ENCODE assay signal across 17 mouse cellular contexts in genomic region chr14:122509058-122509457, GRCm38 (mm10). TPM values are rescaled to one million over a fixed set of nuclear protein-coding genes. Genes with fewer than 3 reads are reported as not detected.
DNase-seq lines count a peak whose midpoint lies in the region; ATAC-seq and TF ChIP-seq lines count a peak whose summit lies in the region.
"Had no signal": no experiment of that assay in that cellular context is flagged by ENCODE, and none has a peak within 500 bp of the region (broad histone marks: within the 10 kb centered on the region; RNA-seq: fewer than 3 reads in every experiment).

No protein-coding gene starts in this region.

- H3K36me3 ChIP-seq in intestine, postnatal 0 days (ENCODE audit: control insufficient read depth, insufficient read depth) = no peaks in the 10 kb centered on the region
- H3K36me3 ChIP-seq in intestine, embryonic 15.5 days = no peaks in the 10 kb centered on the region
- H3K36me3 ChIP-seq in midbrain, postnatal 0 days (ENCODE audit: insufficient read depth, low read length) = no peaks in the 10 kb centered on the region
- H3K36me3 ChIP-seq in midbrain, embryonic 16.5 days (ENCODE audit: control insufficient read depth, insufficient read depth, low read length) = no peaks in the 10 kb centered on the region
- H3K36me3 ChIP-seq: liver, embryonic 15.5 days had no signal

- no peak overlapping the region for H3K4me3 ChIP-seq in intestine, postnatal 0 days (ENCODE audit: low read depth, low read length)
- H3K4me3 ChIP-seq in intestine, embryonic 15.5 days (replicated peaks) = no peak overlapping the region
- no peak overlapping the region for H3K4me3 ChIP-seq in midbrain, postnatal 0 days (ENCODE audit: low read depth, low read length)
- no peak overlapping the region for H3K4me3 ChIP-seq in midbrain, embryonic 16.5 days (ENCODE audit: low read depth, low read length)
- H3K4me3 ChIP-seq: liver, embryonic 15.5 days had no signal

- H3K4me1 ChIP-seq in intestine, postnatal 0 days (replicated peaks; ENCODE audit: control insufficient read depth, insufficient read depth, low read length) = no peaks in the 10 kb centered on the region
- no peaks in the 10 kb centered on the region for H3K4me1 ChIP-seq in intestine, embryonic 15.5 days (replicated peaks)
- no peaks in the 10 kb centered on the region for H3K4me1 ChIP-seq in midbrain, postnatal 0 days (ENCODE audit: insufficient read depth, low read length)
- H3K4me1 ChIP-seq in midbrain, embryonic 16.5 days (ENCODE audit: control insufficient read depth, insufficient read depth, low read length) = no peaks in the 10 kb centered on the region
- H3K4me1 ChIP-seq: liver, embryonic 15.5 days had no signal

- 18% methylated on average over 2 of the region's 2 CpGs for WGBS in intestine, postnatal 0 days
- 16% methylated on average over 2 of the region's 2 CpGs for WGBS in intestine, embryonic 15.5 days
- 18% methylated on average over 2 of the region's 2 CpGs for WGBS in midbrain, postnatal 0 days
- 24% methylated on average over 2 of the region's 2 CpGs for WGBS in midbrain, embryonic 16.5 days

- H3K27ac ChIP-seq in intestine, postnatal 0 days (ENCODE audit: low read depth, low read length) = no peak overlapping the region
- no peak overlapping the region for H3K27ac ChIP-seq in intestine, embryonic 15.5 days
- H3K27ac ChIP-seq in midbrain, postnatal 0 days (ENCODE audit: low read depth, low read length) = no peak overlapping the region
- no peak overlapping the region for H3K27ac ChIP-seq in midbrain, embryonic 16.5 days (ENCODE audit: low read length)
- H3K27ac ChIP-seq: liver, embryonic 15.5 days had no signal

- peak; percentile 36 for DNase-seq in embryo, embryonic 10.5 days (ENCODE audit: low spot score)
- DNase-seq in embryo, embryonic 9.5 days (ENCODE audit: extremely low spot score) = no peak
- peak; percentile 51 for DNase-seq in midbrain, postnatal 0 days (ENCODE audit: low spot score)
- DNase-seq in layer of hippocampus, adult 11-12 months (ENCODE audit: low spot score) = no peak
- DNase-seq: adrenal gland, postnatal 36 days; B cell, adult 2 months; cerebellum, adult 18-20 months; spleen, adult 18-20 months had no signal

- no peak overlapping the region for H3K4me2 ChIP-seq in intestine, postnatal 0 days (replicated peaks; ENCODE audit: low read depth)
- no peak overlapping the region for H3K4me2 ChIP-seq in intestine, embryonic 15.5 days (replicated peaks)
- no peak overlapping the region for H3K4me2 ChIP-seq in midbrain, postnatal 0 days (ENCODE audit: low read depth, low read length, poor library complexity, severe bottlenecking)
- H3K4me2 ChIP-seq in midbrain, embryonic 16.5 days (ENCODE audit: low read length) = no peak overlapping the region
- H3K4me2 ChIP-seq: liver, embryonic 15.5 days had no signal

- H3K9ac ChIP-seq in intestine, postnatal 0 days (ENCODE audit: low read depth, low read length) = no peak overlapping the region
- no peak overlapping the region for H3K9ac ChIP-seq in intestine, embryonic 15.5 days
- no peak overlapping the region for H3K9ac ChIP-seq in midbrain, postnatal 0 days (replicated peaks; ENCODE audit: low read length, poor library complexity, severe bottlenecking)
- H3K9ac ChIP-seq in midbrain, embryonic 16.5 days (ENCODE audit: low read depth, low read length) = no peak overlapping the region
- H3K9ac ChIP-seq: liver, embryonic 15.5 days had no signal

- H3K9me3 ChIP-seq in intestine, postnatal 0 days (ENCODE audit: control insufficient read depth) = no peaks in the 10 kb centered on the region
- H3K9me3 ChIP-seq in intestine, embryonic 15.5 days = no peaks in the 10 kb centered on the region
- no peaks in the 10 kb centered on the region for H3K9me3 ChIP-seq in midbrain, postnatal 0 days (ENCODE audit: low read length)
- H3K9me3 ChIP-seq in midbrain, embryonic 16.5 days (replicated peaks; ENCODE audit: control insufficient read depth, low read length, poor library complexity, severe bottlenecking) = no peaks in the 10 kb centered on the region
- H3K9me3 ChIP-seq: liver, embryonic 15.5 days had no signal

- peak; percentile 59 for TF ChIP-seq CTCF in intestine, postnatal 0 days (IDR thresholded peaks at IDR 0.05; ENCODE audit: low read depth)
- peak; percentile 79 for TF ChIP-seq CTCF in midbrain, postnatal 0 days (IDR thresholded peaks at IDR 0.05)

- ATAC-seq in intestine, postnatal 0 days = no peak
- ATAC-seq in intestine, embryonic 15.5 days = no peak
- ATAC-seq in midbrain, postnatal 0 days (ENCODE audit: low FRiP score) = no peak
- ATAC-seq in midbrain, embryonic 16.5 days = no peak
- no peak for ATAC-seq in megakaryocyte, adult 5-6 weeks (ENCODE audit: poor library complexity, severe bottlenecking)
- ATAC-seq: forebrain, embryonic 16.5 days had no signal

- no peaks in the 10 kb centered on the region for H3K27me3 ChIP-seq in intestine, postnatal 0 days (replicated peaks; ENCODE audit: control insufficient read depth, insufficient read depth, low read length)
- H3K27me3 ChIP-seq in intestine, embryonic 15.5 days (replicated peaks) = no peaks in the 10 kb centered on the region
- H3K27me3 ChIP-seq in midbrain, postnatal 0 days (ENCODE audit: insufficient read depth, low read length) = no peaks in the 10 kb centered on the region
- H3K27me3 ChIP-seq in midbrain, embryonic 16.5 days (ENCODE audit: control insufficient read depth, insufficient read depth, low read depth, low read length) = no peaks in the 10 kb centered on the region
- H3K27me3 ChIP-seq: liver, embryonic 15.5 days had no signal

RNA-seq across cellular contexts. Expression of gene Gm10837, which starts 18.7 kb away (rescaled TPM):
- polyA plus RNA-seq in intestine, postnatal 0 days (2015; fragmentation: Nextera tagmentation; extraction: Ambion mirVana) = not detected in 2 replicates
- polyA plus RNA-seq in intestine, embryonic 15.5 days (2015; fragmentation: Nextera tagmentation; extraction: Ambion mirVana) = not detected in 2 replicates
- 0.19 and 0.38 TPM in 2 replicates for total RNA-seq in midbrain, postnatal 0 days (2014; rRNA removed)
- polyA plus RNA-seq in midbrain, postnatal 0 days (2015; fragmentation: Nextera tagmentation; extraction: Ambion mirVana) = 0.21 and 0.32 TPM in 2 replicates
- polyA plus RNA-seq in midbrain, embryonic 16.5 days (2015; fragmentation: Nextera tagmentation; extraction: Ambion mirVana) = 0.19 and 0.93 TPM in 2 replicates
- not detected in 2 replicates for total RNA-seq in megakaryocyte, adult 5-6 weeks (2015)
- total RNA-seq in megakaryocyte, adult 5-6 weeks (2017) = not detected in 2 replicates
- total RNA-seq: adrenal gland, postnatal 36 days; heart, adult 8-10 months; left cerebral cortex, adult 8-10 months had no signal
- polyA plus RNA-seq: liver, embryonic 15.5 days had no signal

RNA-seq across cellular contexts. Expression of gene Pcca, which starts 25.1 kb away (rescaled TPM):
- polyA plus RNA-seq in intestine, postnatal 0 days (2015; fragmentation: Nextera tagmentation; extraction: Ambion mirVana) = 5.9 and 7.7 TPM in 2 replicates
- 18.9 and 19.1 TPM in 2 replicates for polyA plus RNA-seq in intestine, embryonic 15.5 days (2015; fragmentation: Nextera tagmentation; extraction: Ambion mirVana)
- 9.2 and 16.7 TPM in 2 replicates for total RNA-seq in midbrain, postnatal 0 days (2014; rRNA removed)
- polyA plus RNA-seq in midbrain, postnatal 0 days (2015; fragmentation: Nextera tagmentation; extraction: Ambion mirVana) = 22.1 and 27.2 TPM in 2 replicates
- polyA plus RNA-seq in midbrain, embryonic 16.5 days (2015; fragmentation: Nextera tagmentation; extraction: Ambion mirVana) = 25.9 and 38.5 TPM in 2 replicates
- total RNA-seq in megakaryocyte, adult 5-6 weeks (2015) = 25.3 and 27.3 TPM in 2 replicates
- total RNA-seq in megakaryocyte, adult 5-6 weeks (2017) = 22.8 and 25.4 TPM in 2 replicates

RNA-seq across cellular contexts. Expression of gene Zic2, which starts 33.8 kb away (rescaled TPM):
- polyA plus RNA-seq in intestine, postnatal 0 days (2015; fragmentation: Nextera tagmentation; extraction: Ambion mirVana) = not detected in 2 replicates
- polyA plus RNA-seq in intestine, embryonic 15.5 days (2015; fragmentation: Nextera tagmentation; extraction: Ambion mirVana) = not detected in 2 replicates
- total RNA-seq in midbrain, postnatal 0 days (2014; rRNA removed) = 69.2 and 106 TPM in 2 replicates
- 6.9 and 13.9 TPM in 2 replicates for polyA plus RNA-seq in midbrain, postnatal 0 days (2015; fragmentation: Nextera tagmentation; extraction: Ambion mirVana)
- 6.3 and 15.2 TPM in 2 replicates for polyA plus RNA-seq in midbrain, embryonic 16.5 days (2015; fragmentation: Nextera tagmentation; extraction: Ambion mirVana)
- not detected in 2 replicates for total RNA-seq in megakaryocyte, adult 5-6 weeks (2015)
- not detected in 2 replicates for total RNA-seq in megakaryocyte, adult 5-6 weeks (2017)
- polyA plus RNA-seq: liver, embryonic 15.5 days had no signal

RNA-seq across cellular contexts. Expression of gene Zic5, which starts 43.6 kb away (rescaled TPM):
- polyA plus RNA-seq in intestine, postnatal 0 days (2015; fragmentation: Nextera tagmentation; extraction: Ambion mirVana) = not detected in 2 replicates
- 0.16 TPM in 1 of 2 replicates, not detected in the other for polyA plus RNA-seq in intestine, embryonic 15.5 days (2015; fragmentation: Nextera tagmentation; extraction: Ambion mirVana)
- 10.7 and 24.8 TPM in 2 replicates for total RNA-seq in midbrain, postnatal 0 days (2014; rRNA removed)
- polyA plus RNA-seq in midbrain, postnatal 0 days (2015; fragmentation: Nextera tagmentation; extraction: Ambion mirVana) = 4.4 and 8.8 TPM in 2 replicates
- polyA plus RNA-seq in midbrain, embryonic 16.5 days (2015; fragmentation: Nextera tagmentation; extraction: Ambion mirVana) = 9.5 and 29.0 TPM in 2 replicates
- total RNA-seq in megakaryocyte, adult 5-6 weeks (2015) = not detected in 2 replicates
- total RNA-seq in megakaryocyte, adult 5-6 weeks (2017) = not detected in 2 replicates
- total RNA-seq: adrenal gland, postnatal 36 days; heart, adult 8-10 months had no signal
- polyA plus RNA-seq: liver, embryonic 15.5 days had no signal

RNA-seq across cellular contexts. Expression of gene Gm5089, which starts 58.1 kb away (rescaled TPM):
- not detected in 2 replicates for polyA plus RNA-seq in intestine, postnatal 0 days (2015; fragmentation: Nextera tagmentation; extraction: Ambion mirVana)
- polyA plus RNA-seq in intestine, embryonic 15.5 days (2015; fragmentation: Nextera tagmentation; extraction: Ambion mirVana) = not detected in 2 replicates
- 1.9 TPM in 1 of 2 replicates, not detected in the other for total RNA-seq in midbrain, postnatal 0 days (2014; rRNA removed)
- 0.07 TPM in 1 of 2 replicates, not detected in the other for polyA plus RNA-seq in midbrain, postnatal 0 days (2015; fragmentation: Nextera tagmentation; extraction: Ambion mirVana)
- 0.82 and 1.4 TPM in 2 replicates for polyA plus RNA-seq in midbrain, embryonic 16.5 days (2015; fragmentation: Nextera tagmentation; extraction: Ambion mirVana)
- not detected in 2 replicates for total RNA-seq in megakaryocyte, adult 5-6 weeks (2015)
- not detected in 2 replicates for total RNA-seq in megakaryocyte, adult 5-6 weeks (2017)
- total RNA-seq: adrenal gland, postnatal 36 days; heart, adult 8-10 months had no signal
- polyA plus RNA-seq: embryonic facial prominence, embryonic 14.5 days; liver, embryonic 15.5 days had no signal

Comparison
In these comparisons a context has a peak if more than half of its experiments do, and no peak if none do; other contexts are left out.
1. DNase-seq: peak in embryo, embryonic 10.5 days (single experiment) and midbrain, postnatal 0 days (single experiment); none in embryo, embryonic 9.5 days (single experiment) and layer of hippocampus, adult 11-12 months (single experiment).